Mouse (Mus musculus) ES-Bruce4 (cell line): Measurements from ENCODE around the gene Ntm. TPM values are rescaled to one million over a fixed set of nuclear protein-coding genes. Genes with fewer than 3 reads are reported as not detected.

Experiments used
- H3K27ac ChIP-seq: 2 replicates; pipeline ENCODE4 v1.5.1; 2012; ENCODE audit warnings: low read length, inconsistent platforms; ENCODE audit not compliant: insufficient read depth
- H3K27me3 ChIP-seq: 2 replicates; pipeline ENCODE4 v1.6.1; 2012; ENCODE audit warnings: mild to moderate bottlenecking, low read length, inconsistent platforms; ENCODE audit not compliant: control insufficient read depth, poor library complexity, insufficient read depth, severe bottlenecking
- H3K36me3 ChIP-seq: 2 replicates; pipeline ENCODE4 v1.6.1; 2012; ENCODE audit warnings: inconsistent platforms, mild to moderate bottlenecking, low read length, moderate library complexity; ENCODE audit not compliant: control insufficient read depth, poor library complexity, insufficient read depth, severe bottlenecking
- H3K4me1 ChIP-seq: one replicate; pipeline ENCODE4 v1.8.1; 2011; ENCODE audit warnings: low read length; ENCODE audit not compliant: control insufficient read depth, insufficient read depth
- H3K4me3 ChIP-seq: 2 replicates; pipeline ENCODE4 v1.5.1; 2011; ENCODE audit warnings: low read depth, mild to moderate bottlenecking, low read length
- H3K9ac ChIP-seq: 2 replicates; pipeline ENCODE4 v1.6.1; 2012; ENCODE audit warnings: low read depth, mild to moderate bottlenecking, inconsistent platforms; ENCODE audit not compliant: poor library complexity, severe bottlenecking
- H3K9me3 ChIP-seq: replicated peaks from 2 replicates; pipeline ENCODE4 v1.6.1; 2012; ENCODE audit warnings: mild to moderate bottlenecking, low read length, inconsistent platforms; ENCODE audit not compliant: control insufficient read depth, poor library complexity, insufficient read depth, severe bottlenecking
- CTCF ChIP-seq: IDR thresholded peaks from one replicate; pipeline ENCODE4 v1.8.1; 2011; ENCODE audit warnings: low read depth, low read length
- EP300 ChIP-seq: IDR thresholded peaks from 2 replicates; pipeline ENCODE4 v1.6.1; 2011; ENCODE audit warnings: low read depth, low read length; ENCODE audit not compliant: insufficient read depth
- POLR2A ChIP-seq: IDR thresholded peaks from one replicate; pipeline ENCODE4 v1.8.1; 2011; ENCODE audit warnings: low read length; ENCODE audit not compliant: insufficient read depth
- polyA plus RNA-seq: library from polyadenylated mRNA; stranded (reverse); fragments of >200 nt; gene quantifications from 2 replicates; pipeline ENCODE4 v1.2.4, GENCODE M21; 2011; ENCODE audit warnings: low read depth; ENCODE audit not compliant: missing spikeins, insufficient read depth, insufficient read length

The Ntm gene
- polyA plus RNA-seq, 1 experiment: 0.82 TPM

DNA sequence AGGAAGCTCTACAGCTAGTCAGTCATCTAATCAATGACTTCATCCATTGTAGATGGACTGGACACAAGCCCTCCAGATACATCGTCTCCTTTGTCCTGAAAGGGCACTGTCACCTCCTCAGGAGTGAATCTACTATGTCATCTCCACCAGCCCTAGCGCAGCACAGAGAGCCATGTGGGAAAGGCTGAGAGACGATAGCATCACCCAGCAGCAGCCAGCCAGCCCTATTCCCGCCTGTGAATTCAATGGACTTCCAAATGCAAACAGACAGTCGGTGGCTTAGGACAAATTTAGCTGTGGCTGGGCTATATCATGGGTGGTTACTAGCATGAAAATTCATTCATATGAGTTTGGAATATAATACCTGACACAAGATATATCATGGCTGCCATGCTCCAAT lies 70.1 kb downstream of the Ntm start:
- TF ChIP-seq EP300 (no peak), CTCF (no peak), POLR2A (no peak)
- Histone ChIP-seq H3K27me3 (no peaks in the 10 kb centered on the region), H3K4me3 (no peak overlapping the region), H3K9ac (no peak overlapping the region), H3K9me3 (no peaks in the 10 kb centered on the region), H3K4me1 (no peaks in the 10 kb centered on the region), H3K27ac (no peak overlapping the region), H3K36me3 (no peaks in the 10 kb centered on the region)

DNA sequence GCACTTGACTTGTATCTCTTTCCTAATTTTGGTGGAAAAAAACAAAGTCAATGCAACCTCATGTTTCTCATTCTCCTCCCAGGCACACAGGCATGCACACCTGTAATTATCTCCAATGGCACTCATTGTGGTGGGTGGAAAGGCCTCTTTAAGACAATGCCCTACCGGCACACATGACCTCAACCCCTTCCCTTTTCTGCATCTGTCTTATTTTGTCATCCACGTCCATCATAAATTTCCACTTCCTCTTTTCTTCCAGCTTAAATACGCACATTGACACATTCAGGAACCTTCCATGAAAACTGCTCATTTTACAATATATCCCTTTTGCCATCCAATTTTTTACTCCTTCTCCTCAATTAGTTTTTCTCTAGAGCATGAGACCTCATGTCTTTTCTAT lies 74.2 kb downstream of the Ntm start:
- no peaks in the 10 kb centered on the region for H3K9me3 ChIP-seq
- H3K27me3 ChIP-seq: no peaks in the 10 kb centered on the region
- no peak overlapping the region for H3K27ac ChIP-seq
- H3K4me1 ChIP-seq: no peaks in the 10 kb centered on the region
- TF ChIP-seq EP300: no peak
- TF ChIP-seq POLR2A: no peak
- no peak for TF ChIP-seq CTCF
- no peaks in the 10 kb centered on the region for H3K36me3 ChIP-seq
- H3K9ac ChIP-seq: no peak overlapping the region
- no peak overlapping the region for H3K4me3 ChIP-seq

DNA sequence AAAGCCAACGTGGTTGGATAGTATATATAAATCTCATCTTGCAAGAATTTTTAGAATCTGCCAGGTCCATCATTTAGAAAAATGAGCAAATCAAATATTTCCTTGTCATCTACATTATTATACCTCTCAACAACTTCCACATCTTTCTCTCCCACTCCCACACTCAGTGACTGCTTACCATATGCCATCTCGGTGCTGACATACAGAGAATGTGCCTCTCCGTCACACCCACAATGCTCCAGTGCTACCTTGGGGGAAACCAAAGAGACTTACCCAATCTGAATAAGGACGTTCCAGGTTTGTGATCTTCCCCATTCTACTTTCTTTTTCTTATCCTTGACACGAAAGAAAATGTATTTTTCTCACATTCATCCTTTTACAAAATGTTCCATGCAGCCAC lies 75.0 kb downstream of the Ntm start:
- H3K9ac ChIP-seq: no peak overlapping the region
- H3K27ac ChIP-seq: no peak overlapping the region
- H3K27me3 ChIP-seq: no peaks in the 10 kb centered on the region
- no peaks in the 10 kb centered on the region for H3K9me3 ChIP-seq
- TF ChIP-seq POLR2A (no peak), EP300 (no peak), CTCF (no peak)
- no peak overlapping the region for H3K4me3 ChIP-seq
- H3K36me3 ChIP-seq: no peaks in the 10 kb centered on the region
- H3K4me1 ChIP-seq: no peaks in the 10 kb centered on the region

DNA sequence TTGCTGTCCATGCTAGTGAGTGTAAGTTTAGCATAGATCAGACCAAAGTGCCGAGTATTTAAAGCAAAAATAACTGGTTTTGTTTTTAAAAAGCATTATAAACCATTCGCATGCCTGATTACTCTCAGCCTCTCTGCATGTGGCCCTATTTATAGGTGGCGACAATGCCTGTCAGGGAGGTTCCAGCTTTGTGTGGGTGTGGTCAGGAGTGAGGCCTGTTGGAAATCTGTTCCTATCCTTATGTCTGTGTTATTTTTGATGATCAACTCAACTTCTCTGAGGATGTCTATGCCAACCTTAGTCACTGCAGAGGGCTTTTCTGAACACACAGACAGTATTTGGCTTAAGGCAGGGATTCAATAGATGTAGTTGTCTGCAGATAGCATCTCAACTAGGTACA lies 78.9 kb downstream of the Ntm start:
- Histone ChIP-seq H3K4me1 (no peaks in the 10 kb centered on the region), H3K27me3 (no peaks in the 10 kb centered on the region), H3K4me3 (no peak overlapping the region), H3K27ac (no peak overlapping the region), H3K36me3 (no peaks in the 10 kb centered on the region), H3K9ac (no peak overlapping the region), H3K9me3 (no peaks in the 10 kb centered on the region)
- no peak for TF ChIP-seq POLR2A
- TF ChIP-seq EP300: no peak
- no peak for TF ChIP-seq CTCF

DNA sequence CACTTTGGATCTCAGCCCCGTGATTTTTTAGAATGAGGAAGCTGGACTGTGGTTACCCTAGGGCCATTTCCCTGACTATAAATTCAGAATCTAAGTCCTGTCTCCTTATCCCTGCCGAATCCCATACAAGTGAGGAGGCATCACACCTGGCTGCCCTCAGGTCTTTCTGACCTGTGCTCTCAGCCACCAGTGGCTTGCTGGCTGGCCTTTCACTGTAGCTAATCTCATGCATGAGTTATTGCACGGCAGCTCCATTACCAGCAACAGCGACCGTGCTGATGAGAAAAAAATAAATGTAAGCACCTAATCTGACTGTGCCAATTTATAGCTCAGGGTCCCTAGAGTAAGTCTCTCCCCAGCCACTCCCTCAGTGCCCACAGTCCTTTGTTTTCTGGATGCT lies 81.3 kb downstream of the Ntm start:
- Histone ChIP-seq H3K36me3 (no peaks in the 10 kb centered on the region), H3K27ac (no peak overlapping the region), H3K9ac (no peak overlapping the region), H3K9me3 (no peaks in the 10 kb centered on the region), H3K27me3 (no peaks in the 10 kb centered on the region), H3K4me1 (no peaks in the 10 kb centered on the region), H3K4me3 (no peak overlapping the region)
- TF ChIP-seq CTCF (no peak), EP300 (no peak), POLR2A (no peak)

DNA sequence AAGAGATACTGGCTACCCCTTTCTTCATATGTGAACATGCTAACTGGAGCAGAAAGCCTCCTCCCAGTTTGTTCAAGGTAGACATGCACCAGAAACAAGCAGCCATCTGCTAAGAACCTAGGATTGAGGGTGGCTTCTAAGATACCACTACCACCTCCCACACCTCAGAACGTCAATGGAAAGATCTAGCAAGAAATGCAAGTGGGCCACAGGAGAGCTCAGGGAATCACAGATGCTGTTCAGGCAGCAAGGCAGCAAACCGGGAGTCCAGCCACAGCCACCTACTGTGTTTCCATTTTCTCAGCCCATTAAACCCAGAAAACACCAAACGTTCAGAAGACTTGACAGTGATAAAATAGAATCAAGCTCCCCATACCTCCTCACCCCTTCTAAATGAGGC lies 85.4 kb downstream of the Ntm start:
- Histone ChIP-seq H3K27ac (no peak overlapping the region), H3K9ac (no peak overlapping the region), H3K4me1 (no peaks in the 10 kb centered on the region), H3K27me3 (no peaks in the 10 kb centered on the region), H3K9me3 (no peaks in the 10 kb centered on the region), H3K4me3 (no peak overlapping the region), H3K36me3 (no peaks in the 10 kb centered on the region)
- TF ChIP-seq POLR2A (no peak), EP300 (no peak), CTCF (no peak)
